Mouse (Mus musculus): Measurements from ENCODE around the gene Hdgfl3. TPM values are rescaled to one million over a fixed set of nuclear protein-coding genes. Genes with fewer than 3 reads are reported as not detected.
"Not testable (repeated sequence)": the region's sequence is repeated elsewhere in the genome, so short reads cannot be mapped to it uniquely, and the experiment has no call there.

The Hdgfl3 gene
- total RNA-seq, 2 experiments from 2014 or later = 124 to 126 TPM

DNA sequence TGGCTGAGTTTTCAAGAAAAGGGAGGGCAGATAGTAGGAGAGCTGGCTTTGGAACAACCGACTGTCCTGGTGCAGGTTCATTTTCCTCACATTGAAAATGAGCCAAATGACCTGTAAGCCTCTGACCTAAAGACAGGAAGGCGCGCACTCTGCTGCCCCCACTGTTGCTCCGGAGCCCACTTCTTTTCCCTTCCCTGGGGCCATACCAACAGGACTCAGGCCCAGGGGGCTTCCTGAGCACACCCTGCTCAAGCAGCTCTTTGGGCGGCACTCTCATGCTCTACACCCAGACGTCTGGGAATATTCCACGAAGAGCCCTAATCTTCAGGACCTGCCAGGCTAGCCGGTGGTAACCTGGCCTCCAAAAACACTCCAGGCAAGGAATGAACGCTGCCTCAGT, 76.0 kb downstream of the Hdgfl3 start:
- intact Hi-C loops (cut with DNase I) = no loop called here

DNA sequence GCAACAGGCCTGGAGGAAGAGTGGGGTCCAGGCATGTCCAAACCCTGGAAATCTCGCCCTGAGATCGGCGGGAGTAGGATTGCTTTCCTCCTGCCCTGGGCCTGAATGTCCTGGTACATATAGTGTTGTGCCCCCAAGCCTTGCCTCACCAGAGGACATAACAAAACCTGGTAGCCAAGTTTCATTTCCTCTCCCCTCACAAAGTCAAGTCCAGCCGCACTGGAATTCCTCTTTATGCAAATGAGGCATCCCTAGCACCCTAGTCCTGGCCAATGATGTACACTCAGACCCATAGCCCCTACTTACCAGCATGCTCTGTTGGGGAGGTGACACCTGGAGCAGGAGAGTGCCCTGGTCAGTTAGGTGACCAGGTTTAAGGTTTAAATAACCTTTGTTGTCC, 78.1 kb downstream of the Hdgfl3 start:
- DNase-seq = no peak
- intact Hi-C loops (cut with DNase I) = no loop called here

More for the DNA sequence above, 76.0 kb downstream of the Hdgfl3 start:
- DNase-seq = no peak

DNA sequence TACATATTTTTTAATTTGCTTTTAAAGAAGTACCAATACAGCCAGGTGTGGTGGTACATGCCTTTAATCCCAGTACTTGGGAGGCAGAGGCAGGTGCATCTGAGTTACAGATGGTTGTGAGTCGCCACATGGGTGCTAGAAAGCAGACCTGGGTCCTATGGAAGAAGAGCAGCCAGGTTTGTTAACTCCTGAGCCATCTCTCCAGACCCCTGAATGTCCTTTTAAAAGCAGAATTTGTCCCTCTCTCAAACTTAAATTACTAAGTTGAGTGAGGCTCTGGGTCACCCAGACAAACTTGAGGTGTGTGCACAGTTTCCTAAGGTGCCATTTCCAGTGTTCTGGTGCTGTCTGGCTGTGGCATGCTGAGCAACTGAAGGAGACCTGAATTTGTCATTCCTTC, 78.6 kb downstream of the Hdgfl3 start, which contains the start of gene Gm10160:
Gm10160 (minus strand) TSS at position 101 of the 400 bp plus-strand sequence.
- intact Hi-C loops (cut with DNase I) = no loop called here
- DNase-seq = no peak

DNA sequence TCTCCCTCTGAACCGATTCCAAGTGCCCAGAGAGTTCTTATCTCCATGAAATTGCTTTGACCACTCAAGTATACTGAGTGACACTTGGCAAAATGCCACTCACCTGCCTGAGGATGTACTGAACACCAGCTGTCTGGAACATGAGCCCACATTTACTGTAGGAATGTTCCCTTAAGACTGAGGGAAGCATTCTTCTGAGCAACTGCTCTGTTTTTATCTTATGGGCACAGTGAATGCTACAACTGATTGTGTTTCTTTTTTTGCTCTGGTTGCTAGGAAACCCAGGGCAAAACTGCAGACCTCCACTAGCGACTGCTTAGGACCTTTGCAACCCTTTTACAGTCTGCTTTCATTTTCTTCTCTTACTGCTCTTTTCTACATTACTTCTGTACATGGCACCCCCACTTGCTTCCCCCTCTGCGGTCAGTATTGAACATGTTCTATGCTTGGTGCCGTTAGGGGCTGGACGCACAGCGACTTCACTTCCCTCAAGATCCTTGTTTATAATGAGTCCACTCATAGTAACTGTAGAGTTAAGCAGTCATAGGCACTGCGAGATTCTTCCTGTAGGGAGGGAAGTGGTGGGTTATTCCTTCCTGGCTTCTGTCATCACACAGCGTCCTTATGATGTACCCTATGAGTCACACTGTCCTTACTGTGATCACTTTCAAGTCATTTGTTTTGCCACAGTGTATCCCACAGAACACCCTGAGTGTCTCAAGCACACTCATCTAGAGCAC, 79.5 kb downstream of the Hdgfl3 start:
- intact Hi-C loops (cut with DNase I) = no loop called here
- no peak for DNase-seq

DNA sequence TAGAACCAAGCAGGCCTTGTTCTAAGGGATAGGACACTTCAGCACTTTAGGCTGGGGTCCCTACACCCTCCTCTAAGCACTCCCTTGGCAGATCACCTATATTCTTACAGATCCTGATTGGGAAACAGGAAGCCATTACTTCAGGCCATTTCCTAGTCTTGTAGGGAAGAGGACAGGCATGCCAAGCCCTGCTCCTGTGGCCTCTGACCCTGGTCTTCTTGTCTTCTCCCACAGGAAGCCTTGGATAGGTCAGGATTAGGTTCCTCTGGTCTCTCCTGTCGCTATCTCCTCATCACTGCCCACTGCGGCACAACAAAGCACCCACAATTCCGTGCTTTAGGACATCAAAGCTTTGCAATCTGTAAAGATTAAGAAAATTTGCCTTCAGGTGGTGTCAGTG, 82.6 kb downstream of the Hdgfl3 start:
- DNase-seq = no peak
- intact Hi-C loops (cut with DNase I) = no loop called here

DNA sequence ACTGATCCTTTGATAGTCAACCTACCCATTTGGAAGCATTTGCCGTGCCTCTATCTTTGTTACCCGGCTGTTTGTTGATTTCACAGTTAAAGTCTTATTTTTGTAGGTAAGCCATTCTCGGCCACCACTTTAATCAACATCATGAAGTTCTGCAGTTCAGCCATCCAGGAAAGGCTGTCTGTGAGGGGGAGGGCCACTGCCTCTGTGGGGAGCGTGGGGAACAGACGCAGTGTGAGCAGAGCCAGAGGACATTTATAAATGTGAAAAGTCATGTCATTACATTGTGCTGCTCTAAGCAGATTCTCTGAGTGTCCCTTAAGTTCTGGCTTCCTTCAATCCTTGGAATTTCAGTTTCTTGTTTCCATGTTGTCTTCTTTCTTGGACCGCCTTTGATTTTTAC, 84.1 kb downstream of the Hdgfl3 start:
- intact Hi-C loops (cut with DNase I) = no loop called here
- DNase-seq = no peak

DNA sequence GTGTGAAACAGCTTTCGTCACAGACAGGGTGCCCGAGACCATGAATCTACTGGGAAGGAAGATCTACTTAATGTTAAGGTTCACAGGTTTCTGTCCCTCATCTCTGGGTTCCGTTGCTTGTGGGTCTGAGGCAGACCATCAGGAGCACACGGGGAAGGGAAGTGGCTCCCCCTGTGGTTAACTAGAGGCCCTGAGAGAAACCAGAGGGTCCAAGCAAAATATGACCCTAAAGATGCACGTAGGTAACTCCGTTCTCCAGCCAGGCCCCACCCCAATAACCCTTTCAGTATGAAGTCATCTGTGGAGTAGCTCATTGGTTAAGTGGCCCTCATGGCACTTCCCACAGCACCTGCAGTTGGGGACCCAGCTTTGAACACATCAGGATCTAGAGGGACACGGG, 84.6 kb downstream of the Hdgfl3 start:
- DNase-seq = no peak
- intact Hi-C loops (cut with DNase I) = no loop called here

DNA sequence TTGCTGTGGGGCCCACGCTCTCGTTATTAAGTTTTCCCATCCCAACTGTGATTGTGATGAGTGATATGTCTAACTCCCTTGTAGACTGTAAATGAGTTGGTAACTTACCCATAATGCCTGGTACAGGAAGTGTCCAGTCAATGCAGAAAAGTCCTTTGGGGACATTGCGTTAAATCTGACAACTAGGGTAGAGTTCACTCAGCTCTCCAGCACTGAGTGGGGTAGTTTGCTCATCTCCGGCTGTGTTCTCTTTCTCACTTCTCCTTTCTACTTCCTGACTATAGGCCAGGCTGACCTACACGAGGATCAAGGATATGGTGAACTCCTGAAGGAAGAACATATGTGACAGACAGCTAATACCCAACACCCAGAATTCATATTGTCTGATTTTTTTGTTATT, 85.1 kb downstream of the Hdgfl3 start:
- intact Hi-C loops (cut with DNase I) = no loop called here
- no peak for DNase-seq

DNA sequence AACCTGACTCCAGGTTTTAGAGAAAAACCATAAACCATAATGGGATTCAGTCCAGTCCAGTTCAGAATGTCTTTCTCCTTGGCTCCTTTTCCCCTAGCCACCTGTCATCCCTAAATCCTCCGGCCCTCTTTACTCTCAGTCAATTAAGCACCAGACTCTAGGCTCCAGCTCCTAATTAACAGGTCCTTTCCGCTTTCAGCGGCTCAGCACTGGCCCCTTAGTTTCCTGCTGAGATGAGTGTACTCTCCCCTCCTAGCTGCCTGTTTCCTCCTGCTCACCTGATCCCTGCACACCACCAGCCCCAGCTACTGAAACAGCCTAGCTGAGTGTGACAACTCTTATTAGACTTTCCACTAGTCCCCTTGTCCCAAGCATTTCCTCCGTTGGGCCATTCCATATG, 86.5 kb downstream of the Hdgfl3 start:
- peak; percentile 55 for DNase-seq
- intact Hi-C loops (cut with DNase I) = no loop called here

DNA sequence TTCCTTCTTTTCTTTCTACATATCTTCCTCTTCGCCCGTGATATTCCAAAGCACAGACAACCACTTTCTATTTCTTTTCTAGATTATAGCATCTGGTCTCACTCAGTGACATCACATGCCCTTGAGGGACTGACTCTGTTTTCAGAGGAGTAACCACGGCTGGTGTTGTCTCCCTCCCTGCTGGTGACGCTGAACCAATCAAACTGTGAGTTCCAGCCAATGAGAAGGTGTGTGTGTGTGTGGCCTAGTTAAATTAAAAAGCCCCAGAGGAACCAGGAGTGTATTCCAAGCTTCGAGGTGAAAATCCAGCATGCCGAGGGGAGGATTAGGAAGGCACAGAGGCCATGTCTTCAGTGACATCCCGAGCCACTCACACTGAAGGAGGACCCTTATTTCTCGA, 87.3 kb downstream of the Hdgfl3 start:
- DNase-seq = no peak
- intact Hi-C loops (cut with DNase I) = no loop called here

DNA sequence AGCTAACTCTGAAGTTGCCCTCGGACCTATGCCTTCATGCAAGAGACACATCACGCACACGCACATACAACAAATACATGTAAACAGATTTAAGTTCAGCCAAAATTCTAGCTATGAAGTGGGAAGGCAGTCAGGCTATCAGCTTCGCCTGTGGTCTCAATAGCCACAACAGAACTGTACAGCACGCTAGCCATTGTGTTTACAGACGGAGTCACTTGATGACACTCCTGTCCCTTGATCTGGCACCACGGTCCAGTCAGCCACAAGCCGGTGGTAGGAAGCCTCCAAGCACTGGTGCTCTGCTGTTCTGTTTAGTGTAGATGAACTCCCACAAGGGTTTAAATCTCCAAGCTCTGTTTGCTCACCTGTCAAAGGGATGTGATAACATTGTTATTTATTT, 88.3 kb downstream of the Hdgfl3 start:
- intact Hi-C loops (cut with DNase I) = no loop called here
- no peak for DNase-seq

DNA sequence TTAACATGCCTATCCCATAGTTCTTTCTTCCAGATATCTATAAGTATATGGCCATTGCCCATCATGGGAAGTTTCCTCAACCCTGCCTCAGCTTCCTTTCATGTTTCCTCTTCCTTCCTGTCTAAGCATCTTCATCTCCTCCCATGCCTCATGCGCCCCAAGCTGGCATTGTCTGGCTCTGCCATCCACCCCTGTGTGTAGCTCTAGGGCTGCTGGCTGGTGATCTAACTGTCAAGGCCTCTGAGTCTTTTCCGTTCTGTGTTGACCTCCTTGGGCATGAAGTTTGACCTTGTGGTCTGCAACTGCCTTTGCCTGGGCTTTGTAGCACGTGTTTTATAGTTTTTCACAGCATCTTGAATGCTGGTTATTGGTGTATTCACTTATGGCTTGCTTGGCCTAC, 89.0 kb downstream of the Hdgfl3 start:
- intact Hi-C loops (cut with DNase I) = no loop called here
- no peak for DNase-seq

DNA sequence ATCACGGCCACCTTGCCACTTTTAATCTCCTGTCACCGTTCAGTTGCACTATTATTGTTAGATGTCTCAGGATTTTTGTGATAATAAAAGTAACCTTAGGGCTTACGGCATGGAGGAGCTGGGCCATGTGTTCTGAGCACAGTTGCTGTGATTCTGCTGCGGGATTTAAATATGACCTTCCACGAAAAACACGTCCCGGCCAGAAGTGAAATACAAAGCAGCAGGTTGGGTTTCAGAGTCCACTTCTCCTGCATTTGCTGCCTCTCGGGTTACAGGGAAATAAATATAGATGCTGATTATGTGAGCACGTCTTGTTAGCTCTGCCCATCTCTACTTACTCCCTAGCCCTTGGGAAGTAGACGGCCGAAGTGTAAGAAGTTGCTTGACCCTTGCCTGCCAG, 89.5 kb downstream of the Hdgfl3 start:
- intact Hi-C loops (cut with DNase I) = no loop called here
- no peak for DNase-seq

DNA sequence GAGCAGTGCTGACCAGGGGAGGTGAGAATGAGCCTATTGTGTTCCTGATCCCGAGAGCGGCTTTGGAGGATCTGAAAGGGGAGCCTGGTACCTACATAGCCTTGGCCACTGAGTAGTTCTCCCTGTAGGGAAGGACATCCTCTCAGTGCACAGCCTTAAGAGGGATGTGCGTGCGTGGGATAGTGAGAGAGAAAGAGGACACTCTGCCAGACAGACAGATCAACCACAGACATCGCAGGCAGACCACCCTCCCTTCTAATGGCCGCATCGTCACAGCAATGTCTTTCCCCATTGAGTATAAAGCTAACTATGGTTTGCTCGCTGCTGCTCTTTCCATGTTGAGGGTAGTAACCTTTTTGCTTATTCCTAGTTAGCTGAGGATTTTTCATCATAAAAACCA, 90.4 kb downstream of the Hdgfl3 start:
- DNase-seq = no peak
- intact Hi-C loops (cut with DNase I) = no loop called here

DNA sequence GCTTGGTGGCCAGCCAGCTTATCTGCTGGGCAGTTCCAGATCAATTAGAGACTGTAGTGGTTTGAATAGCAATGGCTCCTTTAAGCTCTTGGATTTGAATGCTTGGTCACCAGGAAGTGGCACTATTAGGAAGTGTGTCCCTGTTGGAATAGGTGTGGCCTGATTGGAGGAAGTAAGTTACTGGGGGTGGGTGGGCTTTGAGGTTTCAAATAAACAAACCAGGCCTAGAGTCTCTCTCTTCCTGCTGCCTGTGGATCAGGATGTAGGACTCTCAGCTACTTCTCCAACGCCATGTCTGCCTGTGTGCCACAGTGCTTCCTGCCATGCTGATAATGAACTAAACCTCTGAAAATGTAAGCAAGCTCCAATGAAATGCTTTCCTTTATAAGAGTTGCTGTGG, 91.3 kb downstream of the Hdgfl3 start:
- no peak for DNase-seq
- intact Hi-C loops (cut with DNase I) = no loop called here

DNA sequence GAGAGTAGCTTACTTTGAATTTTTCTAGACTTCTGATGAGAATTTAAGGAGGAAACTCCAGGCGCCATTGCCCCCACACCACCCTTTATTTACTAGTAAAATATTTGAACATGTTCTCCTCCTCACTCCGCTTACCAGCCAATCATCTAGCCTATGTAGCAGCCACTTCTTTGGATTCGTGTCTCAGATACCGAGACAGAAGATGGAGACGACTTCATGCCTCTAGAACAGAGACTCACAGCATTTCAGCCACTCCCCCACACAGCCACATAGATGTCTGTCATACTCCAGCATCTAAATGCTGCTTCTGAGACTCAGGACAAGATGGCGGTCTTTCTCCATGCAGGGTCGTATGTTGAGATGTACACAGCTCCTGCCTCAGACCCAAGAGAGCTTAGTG, 92.1 kb downstream of the Hdgfl3 start:
- intact Hi-C loops (cut with DNase I) = no loop called here
- no peak for DNase-seq

DNA sequence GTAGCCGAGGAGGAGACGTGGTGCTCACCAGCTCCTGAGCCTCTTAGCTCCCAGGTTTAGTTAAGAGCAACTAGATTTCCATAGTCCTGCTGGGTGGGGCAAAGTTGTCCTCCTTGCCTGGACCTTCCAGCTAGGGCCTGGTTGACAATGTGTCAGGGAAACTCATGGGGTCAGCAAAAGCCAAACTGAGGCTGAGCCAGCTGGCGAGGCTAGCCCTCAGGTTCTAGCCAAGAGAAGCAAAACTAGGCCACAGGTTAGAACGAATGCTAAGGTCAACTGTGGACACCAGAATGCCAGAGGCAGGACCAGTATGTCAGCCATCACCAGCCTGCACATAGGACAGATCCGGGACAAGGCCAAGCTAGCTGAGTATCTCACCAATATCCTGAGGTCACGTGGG, 92.8 kb downstream of the Hdgfl3 start:
- DNase-seq = no peak
- intact Hi-C loops (cut with DNase I) = no loop called here

DNA sequence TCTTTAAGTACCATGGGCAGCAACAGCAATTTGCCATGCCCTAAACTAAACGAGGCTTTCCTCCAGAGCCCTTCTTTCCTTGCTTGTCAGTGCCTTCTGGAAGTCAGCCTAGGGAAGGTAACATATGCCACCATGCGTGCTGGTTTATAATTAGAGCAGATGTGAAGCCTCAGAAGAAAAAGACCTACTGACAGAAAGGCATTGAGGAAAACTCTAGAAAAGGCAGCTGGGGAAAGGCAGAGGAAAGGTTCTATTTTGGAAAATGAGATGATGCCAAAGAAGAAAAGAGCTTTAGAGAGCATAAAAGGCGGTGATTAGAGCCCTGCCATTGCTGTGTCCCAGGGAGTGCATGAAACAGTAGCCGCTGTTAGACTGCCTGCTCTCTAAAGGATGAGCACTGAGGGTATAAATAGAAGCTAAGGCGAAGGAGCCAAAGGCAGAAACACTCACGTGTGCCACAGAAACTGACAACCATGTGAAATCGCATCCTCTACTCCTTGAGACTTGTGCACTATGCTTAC, 93.6 kb downstream of the Hdgfl3 start:
- no peak for DNase-seq

DNA sequence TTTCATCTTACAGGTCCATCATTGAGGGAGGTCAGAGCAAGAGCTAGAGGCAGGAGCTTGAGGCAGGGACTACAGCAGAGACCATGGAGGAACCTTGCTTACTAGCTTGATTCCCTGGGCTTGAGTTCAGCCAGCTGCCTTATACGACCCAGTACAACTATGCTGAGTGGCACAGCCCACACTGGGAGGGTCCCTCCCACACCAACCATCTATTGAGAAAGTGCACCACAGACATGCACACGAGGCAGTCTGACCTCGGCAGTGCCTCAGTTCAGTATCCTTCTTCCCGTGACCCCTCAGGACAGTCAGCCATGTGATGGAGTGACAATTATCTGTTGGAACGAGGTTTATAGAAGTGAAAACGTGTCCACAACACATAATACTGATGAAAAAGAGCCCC, 94.5 kb downstream of the Hdgfl3 start:
- no peak for DNase-seq
- intact Hi-C loops (cut with DNase I) = no loop called here

More for the DNA sequence above, 93.6 kb downstream of the Hdgfl3 start:
- intact Hi-C loops (cut with DNase I) = no loop called here

DNA sequence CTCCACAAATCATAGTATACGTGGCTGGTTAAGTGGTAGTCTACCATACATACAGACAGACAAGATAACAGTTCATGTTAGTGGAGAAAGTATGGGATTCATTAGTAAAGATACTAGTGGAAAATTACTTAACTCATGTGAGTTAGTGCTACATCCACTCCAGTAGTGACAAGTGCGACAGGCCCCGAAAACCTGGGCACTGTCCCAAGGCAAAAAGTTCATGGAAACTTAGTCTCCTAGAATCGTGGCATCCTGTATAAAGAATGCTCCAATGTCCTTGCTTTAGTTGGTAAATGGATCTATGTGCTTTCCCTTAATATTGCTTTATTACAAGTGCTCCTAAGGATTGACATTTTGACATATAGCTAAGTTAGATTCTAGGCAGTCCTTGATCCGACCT, 96.5 kb downstream of the Hdgfl3 start:
- DNase-seq; intact Hi-C loops (cut with DNase I): not testable (repeated sequence)

DNA sequence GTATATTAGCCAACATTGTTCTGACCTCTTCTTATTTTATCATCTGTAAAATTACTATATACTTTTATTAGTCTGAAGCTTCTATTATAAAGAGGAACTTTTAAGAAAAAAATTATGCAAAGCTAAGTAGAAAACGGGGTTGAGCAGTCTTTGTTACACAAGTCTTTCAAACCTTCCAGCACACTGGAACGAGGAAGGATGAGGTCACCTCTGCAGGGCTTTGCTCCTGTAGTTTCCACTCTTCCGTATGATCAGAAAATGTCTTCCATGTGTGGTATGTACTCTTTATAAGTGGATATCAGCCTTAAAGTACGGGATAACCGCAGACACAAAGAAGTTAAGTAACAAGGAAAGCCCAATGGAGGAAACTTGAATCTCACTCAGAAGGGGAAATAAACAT, 98.8 kb downstream of the Hdgfl3 start:
- intact Hi-C loops (cut with DNase I) = no loop called here
- DNase-seq = no peak

DNA sequence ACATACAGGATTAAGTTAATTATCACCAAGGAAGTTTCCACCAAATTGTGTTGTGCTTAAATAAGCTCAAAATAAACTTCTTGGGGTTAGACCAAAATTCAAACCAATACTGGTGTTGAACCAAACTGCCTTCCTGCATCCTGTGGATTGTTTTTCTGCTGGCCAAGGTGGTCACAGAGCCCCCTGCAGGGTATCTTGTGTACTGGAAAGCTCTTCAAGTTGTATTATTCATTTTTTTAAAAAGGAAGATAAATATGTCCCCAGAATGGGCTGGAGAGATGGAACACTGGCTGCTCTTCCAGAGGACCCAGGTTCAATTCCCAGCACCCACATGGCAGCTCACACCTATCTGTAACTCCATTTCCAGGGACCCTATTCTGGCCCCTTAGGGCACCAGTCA, 99.4 kb downstream of the Hdgfl3 start:
- intact Hi-C loops (cut with DNase I) = no loop called here
- DNase-seq = no peak
